Mouse (Mus musculus): ENCODE measurements around the gene Nrip2. TPM values are rescaled to one million over a fixed set of nuclear protein-coding genes. Genes with fewer than 3 reads are reported as not detected.
A peak's percentile ranks its signal among the peaks of the same experiment; 100 is the strongest.

Gene Nrip2
- total RNA-seq, 2 experiments from 2014 or later = 4.1 to 6.2 TPM

DNA sequence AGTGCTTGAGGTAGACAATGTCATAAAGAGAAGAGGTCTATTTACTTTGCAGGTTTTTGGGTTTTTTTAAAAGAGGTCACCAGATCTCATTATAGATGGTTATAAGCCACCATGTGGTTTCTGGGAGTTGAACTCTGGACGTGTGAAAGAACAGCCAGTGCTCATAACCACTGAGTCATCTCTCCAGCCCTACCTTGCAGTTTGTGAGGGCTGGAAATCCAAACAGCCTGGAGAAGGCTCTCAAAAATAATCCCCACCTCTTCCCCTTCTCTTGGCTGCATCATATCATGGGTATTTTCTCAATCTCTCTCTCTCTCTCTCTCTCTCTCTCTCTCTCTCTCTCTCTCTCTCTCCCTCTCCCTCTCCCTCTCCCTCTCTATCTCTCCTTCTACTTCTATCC is 8.4 kb upstream of the Nrip2 start:
- DNase-seq (ENCODE audit: low spot score in 2 of 2) = no peak

DNA sequence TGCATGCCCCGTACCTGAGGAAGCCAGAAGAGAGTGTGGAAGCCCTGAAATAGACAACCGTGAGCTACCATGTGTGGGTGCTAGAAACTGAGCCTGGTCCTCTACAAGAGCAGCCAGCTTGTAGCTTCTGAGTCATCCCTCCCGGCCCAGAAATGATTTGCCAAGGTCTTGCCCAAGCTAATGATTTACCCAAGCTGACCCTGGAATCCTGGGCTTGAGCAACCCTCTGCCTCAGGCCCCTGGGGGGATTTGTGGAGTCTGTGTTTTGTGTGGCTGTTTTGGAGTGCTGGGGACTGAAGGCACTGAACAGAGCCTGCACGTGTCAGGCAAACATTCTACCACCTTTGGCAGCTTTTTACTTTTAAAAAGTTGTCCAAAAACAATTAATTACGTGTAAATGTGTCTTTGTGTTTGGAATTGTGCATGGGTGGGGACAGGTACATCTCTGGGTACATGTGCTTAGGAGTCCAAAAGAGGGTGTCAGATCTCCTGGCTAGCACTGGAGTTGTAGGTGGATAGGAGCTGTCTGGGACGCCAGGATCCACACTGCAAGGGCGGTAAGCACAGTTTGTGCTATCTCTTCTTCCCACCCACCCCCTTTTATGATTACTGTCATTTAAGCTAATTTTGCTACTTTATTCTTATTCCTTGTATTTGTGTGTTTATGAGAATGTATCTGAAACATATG is 1.4 kb upstream of the Nrip2 start:
- no peak for DNase-seq (ENCODE audit: low spot score in 2 of 2)

DNA sequence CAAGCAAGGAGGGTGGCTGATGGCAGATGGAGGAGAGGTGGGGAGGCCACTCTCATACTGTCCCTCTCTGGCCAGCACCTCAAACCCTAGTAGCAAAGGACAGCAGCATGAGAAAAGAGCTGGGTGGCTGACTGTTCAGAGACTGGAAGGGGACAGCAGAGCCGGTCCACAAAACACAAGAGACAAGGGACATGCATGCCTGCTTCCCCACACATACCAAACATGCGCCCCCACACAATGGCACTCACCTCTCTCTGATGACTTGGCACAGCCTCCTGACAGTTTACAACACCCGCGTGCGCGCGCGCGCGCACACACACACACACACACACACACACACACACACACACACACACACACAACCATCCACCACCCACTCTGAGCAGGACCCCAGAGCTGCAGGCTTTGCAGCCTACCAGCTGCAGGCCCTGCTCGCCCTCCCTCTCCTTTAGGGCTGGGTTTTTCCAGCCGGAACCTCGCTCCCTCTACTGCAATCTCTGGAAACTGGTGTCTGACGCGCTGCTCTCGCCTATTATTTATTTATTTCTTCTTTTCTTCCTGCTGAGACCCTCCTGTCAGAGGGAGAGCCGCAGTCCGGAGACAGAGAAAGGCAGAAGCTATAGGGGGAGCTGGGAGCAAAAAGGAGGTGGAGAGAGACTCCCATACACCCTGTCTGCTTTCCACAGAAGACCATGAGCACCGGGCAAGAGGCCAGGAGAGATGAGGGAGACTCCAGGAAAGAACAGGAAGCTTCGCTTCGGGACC is 507 bp downstream of the Nrip2 start:
- DNase-seq (ENCODE audit: low spot score in 2 of 2) = no peak

DNA sequence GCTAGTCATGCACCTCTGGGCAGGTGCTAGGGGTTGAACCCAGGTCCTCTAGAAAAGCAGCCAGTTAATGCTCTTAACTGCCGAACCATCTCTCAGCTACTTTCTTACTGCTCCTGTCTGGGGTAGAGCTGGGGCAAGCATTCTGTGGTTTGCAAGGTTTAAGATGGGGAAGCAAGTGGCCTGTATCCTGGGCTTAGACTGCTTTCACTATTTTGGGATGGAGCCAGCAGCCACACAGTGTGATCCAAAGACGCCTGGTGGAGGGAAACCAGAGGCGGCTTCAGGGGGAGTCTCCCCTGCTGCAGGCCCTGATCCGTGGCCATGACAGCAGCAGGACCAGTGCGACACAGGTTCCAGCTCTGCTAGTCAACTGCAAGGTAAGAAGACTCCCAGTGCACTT is 5.6 kb downstream of the Nrip2 start:
- no peak for DNase-seq (ENCODE audit: low spot score in 2 of 2)

DNA sequence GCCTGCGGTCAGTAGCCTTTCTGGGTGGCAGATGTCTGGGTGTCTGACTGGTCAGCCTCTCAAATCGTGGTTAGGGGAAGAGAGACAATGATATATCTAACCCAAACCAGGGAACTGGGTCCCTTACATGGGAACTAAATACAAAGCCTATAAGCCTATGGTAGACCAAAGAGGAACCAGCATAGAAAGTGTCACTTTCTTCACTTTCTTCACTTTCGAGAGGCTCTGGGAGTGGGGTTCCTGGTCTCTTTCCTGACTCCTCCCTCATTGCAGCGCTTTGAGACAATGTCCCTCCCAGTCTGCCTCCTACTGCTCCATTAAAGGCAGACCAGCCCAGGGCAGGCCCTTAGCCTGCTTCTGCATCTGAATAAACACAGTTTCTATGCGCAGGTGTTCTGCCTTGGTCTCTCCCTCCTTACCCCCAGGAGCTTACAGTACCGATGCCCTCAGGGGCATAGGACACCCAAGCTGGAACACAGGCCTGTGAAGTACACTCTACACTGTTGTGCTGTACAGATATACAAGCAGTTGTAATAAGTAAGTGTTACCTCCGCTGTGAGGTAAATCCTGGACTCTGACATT is 9.5 kb downstream of the Nrip2 start:
- DNase-seq (ENCODE audit: low spot score in 2 of 2) = no peak

DNA sequence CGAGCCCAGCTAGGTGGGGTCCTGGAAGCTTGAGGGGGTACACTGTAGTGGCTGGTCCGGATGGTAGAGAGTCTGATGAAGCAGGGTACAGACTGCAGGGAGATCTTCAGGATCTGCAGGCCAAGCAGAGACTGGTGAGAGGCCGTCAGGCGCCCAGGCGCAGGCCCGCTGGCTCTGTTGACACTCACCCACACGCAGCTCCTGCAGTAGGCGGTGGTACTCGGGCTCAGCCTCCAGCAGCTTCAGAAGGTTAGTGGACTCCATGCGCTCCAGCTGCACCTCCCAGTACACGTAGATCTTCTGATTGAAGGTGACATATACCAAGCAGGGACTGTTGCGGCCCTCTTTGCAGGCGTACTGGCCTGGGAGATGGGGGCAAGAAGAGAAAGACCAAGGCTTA is 11.2 kb downstream of the Nrip2 start:
- no peak for DNase-seq (ENCODE audit: low spot score in 2 of 2)

DNA sequence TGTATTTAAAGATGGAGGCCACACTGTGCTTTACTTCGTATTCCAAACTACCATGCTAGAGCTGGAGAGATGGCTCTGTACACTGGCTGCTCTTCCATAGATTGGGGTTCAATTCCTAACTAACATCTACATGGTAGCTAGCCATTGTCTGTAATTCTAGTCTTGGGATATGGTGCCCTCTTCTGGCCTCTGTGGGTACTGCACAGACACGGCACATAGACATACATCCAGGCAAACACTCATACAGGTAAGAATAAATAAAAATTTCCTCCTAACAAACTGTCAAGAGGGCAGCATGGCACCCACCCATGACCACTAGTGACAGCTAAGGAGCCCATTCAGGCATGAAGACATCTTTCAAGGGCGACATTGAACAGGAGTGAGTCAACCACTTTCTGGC is 12.0 kb downstream of the Nrip2 start:
- peak; percentile 43 to 62 for DNase-seq (ENCODE audit: low spot score in 2 of 2)

DNA sequence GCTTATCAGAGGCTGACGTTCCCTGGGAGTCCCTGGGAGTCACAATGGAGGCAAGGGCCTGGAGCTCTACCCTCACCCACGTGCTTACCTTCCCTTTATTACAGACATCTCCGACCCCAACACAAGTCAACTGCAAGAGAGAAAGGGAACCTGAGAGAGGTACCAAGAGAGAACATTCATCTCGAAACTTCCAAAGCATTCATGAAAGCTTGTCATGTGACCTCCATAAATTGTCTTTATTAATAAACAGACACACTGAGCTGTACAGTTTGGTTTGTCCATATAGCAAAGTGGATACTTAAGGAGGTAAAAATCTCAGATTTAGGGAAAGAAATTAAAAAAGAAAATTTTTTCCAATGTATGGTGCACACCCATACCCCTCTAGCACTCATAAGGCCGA is 17.1 kb downstream of the Nrip2 start:
- no peak for DNase-seq (ENCODE audit: low spot score in 2 of 2)

DNA sequence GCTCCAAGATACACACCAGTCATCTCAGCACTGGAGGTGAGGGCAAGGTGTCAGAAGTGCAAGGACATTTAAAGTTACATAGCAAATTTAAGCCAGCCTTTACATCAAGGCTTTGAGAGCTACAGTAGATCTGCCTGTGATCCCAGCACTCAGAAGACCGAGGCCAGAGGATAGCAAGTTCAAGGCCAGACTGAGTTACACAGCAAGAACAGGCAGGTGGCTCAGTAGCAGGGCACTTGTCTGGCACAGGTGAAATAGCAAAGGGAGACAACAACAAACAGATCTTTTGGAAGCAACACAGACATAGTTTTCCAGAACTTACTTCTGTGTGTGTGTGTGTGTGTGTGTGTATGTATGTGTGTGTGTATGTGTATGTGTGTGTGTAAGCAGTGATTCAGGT is 19.0 kb downstream of the Nrip2 start:
- no peak for DNase-seq (ENCODE audit: low spot score in 2 of 2)

DNA sequence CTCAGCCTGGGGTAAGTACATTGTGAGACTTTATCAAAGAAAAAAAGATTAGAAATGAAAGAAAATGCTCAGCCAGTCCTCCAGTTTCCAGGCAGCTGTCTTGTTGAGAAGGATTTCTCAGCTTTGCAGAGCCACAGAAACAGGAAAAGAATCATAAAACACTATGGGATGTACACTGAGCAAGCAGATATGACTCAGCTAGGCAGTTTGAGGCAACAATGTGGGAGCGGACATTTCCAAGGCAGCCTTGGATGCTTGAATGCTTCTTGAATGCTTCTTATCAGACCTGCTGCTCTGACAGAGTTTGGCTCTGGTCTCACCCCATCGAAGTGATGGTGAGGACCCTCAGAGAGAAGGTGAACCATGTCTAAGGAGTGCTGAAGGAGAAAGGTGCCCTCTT is 21.9 kb downstream of the Nrip2 start:
- DNase-seq (ENCODE audit: low spot score in 2 of 2) = no peak

DNA sequence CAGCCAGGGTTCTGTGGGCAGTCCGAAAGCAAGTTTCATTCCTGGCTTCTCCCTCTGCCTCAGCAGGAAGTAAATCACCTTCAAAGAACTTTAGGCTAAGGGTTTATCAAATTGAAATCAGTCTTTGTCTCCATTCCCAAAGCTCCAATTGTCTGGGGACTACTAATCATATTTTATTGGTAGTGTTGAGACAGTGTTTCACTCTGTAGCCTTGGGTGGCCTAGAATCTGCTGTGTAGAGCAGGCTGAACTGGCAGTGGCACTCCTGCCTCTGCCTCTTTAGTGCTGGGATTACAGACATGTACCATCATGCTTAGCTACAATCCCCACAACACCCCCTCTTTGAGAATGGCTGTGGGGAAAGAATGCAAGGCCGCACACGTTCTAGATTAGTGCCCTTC is 22.4 kb downstream of the Nrip2 start:
- DNase-seq (ENCODE audit: low spot score in 2 of 2) = no peak

DNA sequence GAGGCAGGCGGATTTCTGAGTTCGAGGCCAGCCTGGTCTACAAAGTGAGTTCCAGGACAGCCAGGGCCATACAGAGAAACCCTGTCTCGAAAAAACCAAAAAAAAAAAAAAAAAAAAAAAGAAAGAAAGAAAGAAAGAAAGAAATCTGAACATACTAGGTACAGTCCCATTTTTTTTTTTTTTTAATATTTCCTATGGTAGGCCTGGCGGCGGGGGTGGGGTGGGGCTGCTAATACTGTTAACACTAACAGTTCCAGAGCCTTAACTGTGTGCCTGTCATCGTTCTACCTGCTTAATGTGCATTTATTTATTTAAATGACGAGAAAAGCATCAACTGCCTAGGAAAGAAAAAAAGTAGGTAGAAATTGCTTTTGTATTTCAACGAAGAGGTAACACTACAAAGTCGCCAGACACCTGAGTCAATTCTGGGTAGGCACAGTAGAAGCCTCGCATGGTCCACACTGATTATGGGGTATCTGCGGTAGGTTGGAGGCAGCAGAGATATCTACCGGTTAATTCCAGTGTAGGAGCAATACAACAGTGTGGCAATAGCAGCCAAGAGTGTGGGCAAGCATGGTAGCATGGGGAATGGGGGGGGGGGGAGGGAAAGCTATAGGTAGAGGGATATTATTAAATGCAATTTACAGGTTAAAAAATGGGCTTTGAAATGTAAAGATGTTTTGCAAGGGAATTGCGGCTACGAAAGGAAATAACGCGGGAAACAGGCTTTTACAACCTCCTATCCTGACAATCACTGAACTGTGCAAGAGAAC is 24.6 kb downstream of the Nrip2 start:
- DNase-seq (ENCODE audit: low spot score in 2 of 2) = no peak

DNA sequence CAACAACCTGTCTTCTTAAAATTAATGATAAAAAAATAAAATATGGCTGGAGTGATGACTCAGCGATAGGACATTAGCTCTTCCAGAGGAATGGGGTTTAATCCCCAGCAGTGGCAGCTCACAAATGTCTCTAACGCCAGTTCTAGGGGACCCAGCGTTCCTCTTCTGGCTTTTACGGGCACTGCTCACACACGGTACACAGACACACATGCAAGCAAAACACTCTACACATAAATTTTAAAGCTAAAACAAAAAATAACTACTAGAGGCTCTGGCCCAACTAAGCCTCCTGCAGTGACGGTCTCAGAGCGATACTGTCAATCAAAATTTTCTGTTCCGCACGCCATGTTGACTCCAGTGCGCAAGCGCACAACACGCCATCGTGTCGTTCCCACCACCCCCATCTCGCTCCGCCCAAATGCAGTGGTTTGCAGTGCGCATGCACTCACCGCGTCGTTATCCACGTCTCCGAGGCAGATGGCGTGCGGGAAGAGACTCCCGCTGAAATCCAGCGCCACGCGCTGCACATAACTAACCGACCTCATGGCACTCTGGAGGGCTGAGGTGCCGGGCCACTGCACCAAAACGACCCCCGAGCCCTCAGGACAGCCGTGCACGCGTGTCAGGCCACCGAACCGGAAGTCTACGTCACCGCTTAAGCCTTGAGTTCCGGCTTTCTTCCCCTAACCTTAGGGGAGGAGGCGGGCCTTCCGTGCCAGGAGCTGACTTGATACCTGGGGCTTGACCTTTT is 25.3 kb downstream of the Nrip2 start, which contains the start of gene Itfg2:
Itfg2 (minus strand) TSS at position 663 of the 751 bp plus-strand sequence.
- peak; percentile 76 to 91 for DNase-seq (ENCODE audit: low spot score in 2 of 2)

DNA sequence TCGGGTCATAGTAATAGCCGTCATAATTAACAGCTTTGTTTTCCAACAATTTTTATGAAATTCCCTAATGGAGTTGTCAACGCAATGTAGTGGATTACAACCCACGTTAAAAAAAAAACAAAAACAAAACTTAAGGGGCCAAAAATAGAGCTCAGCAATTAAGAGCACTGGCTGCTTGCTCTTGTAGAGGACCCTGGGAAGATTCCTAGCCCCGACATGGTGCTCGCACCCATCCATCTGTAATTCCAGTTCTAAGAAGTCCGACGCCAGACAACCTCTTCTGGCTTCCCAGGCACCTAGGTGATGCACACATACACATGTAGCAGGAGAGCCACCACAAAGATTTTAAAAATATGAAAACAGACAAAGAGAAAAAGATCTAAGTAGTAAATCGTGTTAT is 25.9 kb downstream of the Nrip2 start:
- no peak for DNase-seq (ENCODE audit: low spot score in 2 of 2)

DNA sequence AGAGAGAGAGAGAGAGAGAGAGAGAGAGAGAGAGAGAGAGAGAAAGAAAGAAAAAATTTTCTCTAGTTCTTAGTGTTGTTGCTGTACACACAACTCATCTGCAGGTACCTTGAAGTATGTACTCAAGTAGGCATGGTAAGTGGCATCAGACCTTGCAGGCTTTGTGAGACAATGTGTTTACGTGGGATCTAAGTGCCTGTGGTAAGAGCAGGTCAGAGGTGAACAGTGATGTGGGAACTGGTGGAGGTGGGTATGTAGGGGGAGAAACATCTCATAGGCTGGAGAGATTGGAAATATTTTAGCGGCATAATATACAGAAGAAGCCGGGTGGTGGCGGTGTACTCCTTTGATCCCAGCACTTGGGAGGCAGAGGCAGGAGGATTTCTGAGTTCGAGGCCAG is 28.5 kb downstream of the Nrip2 start:
- no peak for DNase-seq (ENCODE audit: low spot score in 2 of 2)

DNA sequence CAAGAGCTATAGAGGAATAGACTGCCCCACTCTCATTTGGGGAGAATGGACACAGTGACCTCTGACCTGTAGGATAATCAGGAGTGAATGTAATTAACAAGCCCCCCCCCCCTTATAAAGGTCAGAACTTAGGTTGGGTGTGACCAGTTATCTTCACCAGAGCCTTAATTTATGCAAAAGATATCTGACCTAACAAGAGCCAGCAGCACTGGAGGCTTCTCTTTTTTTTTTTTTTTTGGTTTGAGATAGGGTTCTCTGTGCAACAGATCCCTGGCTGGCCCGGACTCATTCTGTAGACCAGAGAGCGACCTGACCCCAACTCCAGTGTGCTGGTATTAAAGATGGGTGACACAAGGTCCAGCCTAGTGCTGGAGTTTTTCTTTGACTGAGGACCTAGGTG is 30.2 kb downstream of the Nrip2 start:
- DNase-seq (ENCODE audit: low spot score in 2 of 2) = no peak

DNA sequence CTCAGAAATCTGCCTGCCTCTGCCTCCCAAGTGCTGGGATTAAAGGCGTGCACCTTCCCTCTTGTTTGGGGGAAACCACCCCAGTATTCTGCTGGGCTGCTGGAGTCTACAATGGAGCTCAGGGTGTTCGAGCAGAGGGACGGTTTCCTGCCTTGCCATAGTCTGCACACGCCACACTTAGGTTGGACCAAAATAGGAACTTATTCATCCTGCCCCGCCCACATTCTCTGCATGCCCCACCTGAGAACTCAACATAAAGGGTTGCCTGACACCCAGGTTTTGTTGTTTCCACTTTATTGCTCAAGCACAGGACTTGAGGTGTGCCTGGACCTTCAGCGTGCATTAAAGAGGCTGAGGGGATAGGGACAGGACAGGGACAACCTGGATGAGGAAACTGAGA is 30.7 kb downstream of the Nrip2 start:
- DNase-seq (ENCODE audit: low spot score in 2 of 2) = no peak

DNA sequence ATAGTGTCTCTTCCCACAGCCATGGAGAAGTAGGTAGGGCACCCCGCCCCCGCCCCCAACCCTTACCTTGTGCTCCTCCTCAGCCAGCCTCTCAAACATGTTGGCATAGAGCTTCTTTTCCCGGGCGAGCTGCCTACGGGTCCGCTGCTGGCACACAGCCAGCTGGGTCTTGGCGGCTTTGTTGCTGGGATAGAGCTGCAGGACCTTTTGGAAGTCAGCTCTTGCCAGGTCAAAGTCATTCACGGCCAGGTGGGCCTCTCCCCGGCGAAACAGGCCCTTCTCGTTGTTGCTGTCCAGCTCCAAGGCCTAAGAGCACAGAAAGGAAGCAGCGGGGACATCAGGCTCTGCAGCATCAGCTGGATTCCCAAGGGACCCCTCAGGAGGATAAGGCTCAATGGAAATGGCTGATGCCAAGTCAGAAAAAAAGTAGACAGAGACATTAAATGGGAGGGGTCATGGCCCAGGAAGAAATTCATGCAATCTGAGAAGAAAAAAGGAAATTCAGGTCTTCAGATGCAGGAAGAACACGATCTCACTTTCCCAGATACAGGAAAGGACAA is 33.3 kb downstream of the Nrip2 start:
- DNase-seq (ENCODE audit: low spot score in 2 of 2) = no peak

DNA sequence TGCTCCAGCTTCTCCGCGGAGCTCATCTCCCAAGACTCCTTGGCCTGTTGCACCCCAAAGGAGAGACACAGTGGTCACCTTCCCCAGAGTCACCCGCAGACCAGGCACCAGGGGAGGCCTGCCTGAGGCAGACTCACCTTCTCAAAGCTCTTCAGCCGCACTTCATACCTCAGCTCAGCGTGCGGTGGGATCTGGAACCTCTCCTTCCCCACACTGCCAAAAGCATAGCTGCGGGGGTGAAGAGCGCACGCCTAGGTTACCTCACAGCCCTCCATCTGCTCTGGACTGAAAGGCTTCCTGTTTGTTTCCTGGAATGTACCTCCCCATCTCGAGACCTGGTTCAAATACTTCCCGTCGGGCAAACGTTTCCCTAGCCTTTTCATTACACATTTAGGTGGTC is 34.5 kb downstream of the Nrip2 start:
- no peak for DNase-seq (ENCODE audit: low spot score in 2 of 2)

DNA sequence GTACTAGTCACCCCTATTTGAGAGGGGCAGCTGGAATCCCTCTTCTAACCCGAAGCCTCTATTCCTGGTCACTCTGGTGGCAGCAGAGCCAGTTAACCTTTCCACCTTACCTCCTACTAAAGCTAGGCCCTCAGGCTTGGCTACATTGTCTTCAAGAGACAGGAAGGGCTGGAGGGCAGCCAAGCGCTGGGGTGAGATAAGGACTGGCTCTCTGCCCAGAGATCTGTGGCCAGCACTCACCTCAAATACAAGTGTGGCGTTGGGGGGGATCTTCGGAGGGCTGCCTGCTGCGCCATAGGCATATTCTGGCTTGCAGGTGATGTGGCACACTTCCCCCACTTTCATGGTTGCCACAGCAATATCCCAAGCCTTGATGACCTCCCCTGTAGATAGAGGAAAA is 36.4 kb downstream of the Nrip2 start:
- DNase-seq (ENCODE audit: low spot score in 2 of 2) = peak; percentile 30 to 62

Data from adrenal gland, postnatal 4 days (tissue).